Mouse (Mus musculus): ENCODE measurements at regions not wholly inside any gene's neighbourhood (a gene's known extent, or its start where the extent isn't known, plus 50 kb on each side); places are given as distances from the start of the nearest gene placed in this dataset.

GRCm38 (mm10) chr1:146185444-146185843 is 309.1 kb upstream of the Brinp3 start:
- no peaks in the 10 kb centered on the region for H3K36me3 ChIP-seq (ENCODE audit: control insufficient read depth, insufficient read depth, low read length)
- TF ChIP-seq CTCF (IDR thresholded peaks at IDR 0.05; ENCODE audit: extremely low read depth, insufficient read length, insufficient replicate concordance, low read depth, low read length): no peak
- WGBS: 87% methylated on average over 2 of the region's 2 CpGs
- H3K27me3 ChIP-seq (ENCODE audit: control insufficient read depth, insufficient read depth, low read length): no peaks in the 10 kb centered on the region
- no peak overlapping the region for H3K4me3 ChIP-seq (ENCODE audit: low read depth, low read length)
- no peaks in the 10 kb centered on the region for H3K4me1 ChIP-seq (ENCODE audit: control insufficient read depth, insufficient read depth, insufficient read length, low read length)
- H3K27ac ChIP-seq (ENCODE audit: insufficient read depth, low read depth, low read length): no peak overlapping the region

GRCm38 (mm10) chr1:146211646-146212045 is 282.9 kb upstream of the Brinp3 start:
- WGBS: 85% methylated on average over 1 of the region's 1 CpGs
- TF ChIP-seq POLR2A (IDR thresholded peaks at IDR 0.05; ENCODE audit: low read depth, low read length) (no peak), CTCF (IDR thresholded peaks at IDR 0.05; ENCODE audit: extremely low read depth, insufficient read length, insufficient replicate concordance, low read depth, low read length) (no peak)

GRCm38 (mm10) chr1:146231487-146232466 is 262.8 kb upstream of the Brinp3 start:
- TF ChIP-seq CTCF (IDR thresholded peaks at IDR 0.05; ENCODE audit: extremely low read depth, insufficient read length, insufficient replicate concordance, low read depth, low read length) (no peak), POLR2A (IDR thresholded peaks at IDR 0.05; ENCODE audit: low read depth, low read length) (no peak)
- Histone ChIP-seq H3K4me3 (ENCODE audit: low read depth, low read length) (no peak overlapping the region), H3K27ac (ENCODE audit: insufficient read depth, low read depth, low read length) (no peak overlapping the region), H3K4me1 (ENCODE audit: control insufficient read depth, insufficient read depth, insufficient read length, low read length) (no peaks in the 10 kb centered on the region), H3K36me3 (ENCODE audit: control insufficient read depth, insufficient read depth, low read length) (no peaks in the 10 kb centered on the region), H3K27me3 (ENCODE audit: control insufficient read depth, insufficient read depth, low read length) (no peaks in the 10 kb centered on the region)
- WGBS: 77% methylated on average over 7 of the region's 7 CpGs

More at GRCm38 (mm10) chr1:146211646-146212045, 282.9 kb upstream of the Brinp3 start:
- no peaks in the 10 kb centered on the region for H3K36me3 ChIP-seq (ENCODE audit: control insufficient read depth, insufficient read depth, low read length)
- H3K4me3 ChIP-seq (ENCODE audit: low read depth, low read length): no peak overlapping the region
- H3K27ac ChIP-seq (ENCODE audit: insufficient read depth, low read depth, low read length): no peak overlapping the region
- H3K4me1 ChIP-seq (ENCODE audit: control insufficient read depth, insufficient read depth, insufficient read length, low read length): no peaks in the 10 kb centered on the region
- no peaks in the 10 kb centered on the region for H3K27me3 ChIP-seq (ENCODE audit: control insufficient read depth, insufficient read depth, low read length)

- no peaks in the 10 kb centered on the region for H3K4me1 ChIP-seq (ENCODE audit: control insufficient read depth, insufficient read depth, insufficient read length, low read length)
- no peaks in the 10 kb centered on the region for H3K36me3 ChIP-seq (ENCODE audit: control insufficient read depth, insufficient read depth, low read length)
- no peak overlapping the region for H3K4me3 ChIP-seq (ENCODE audit: low read depth, low read length)
- no peaks in the 10 kb centered on the region for H3K27me3 ChIP-seq (ENCODE audit: control insufficient read depth, insufficient read depth, low read length)
- no peak overlapping the region for H3K27ac ChIP-seq (ENCODE audit: insufficient read depth, low read depth, low read length)
- TF ChIP-seq POLR2A (IDR thresholded peaks at IDR 0.05; ENCODE audit: low read depth, low read length) (no peak), CTCF (IDR thresholded peaks at IDR 0.05; ENCODE audit: extremely low read depth, insufficient read length, insufficient replicate concordance, low read depth, low read length) (no peak)
Observed at GRCm38 (mm10) chr1:146260400-146260799, 234.2 kb upstream of the Brinp3 start.

GRCm38 (mm10) chr1:146299031-146299430 is 195.5 kb upstream of the Brinp3 start:
- 86% methylated on average over 4 of the region's 4 CpGs for WGBS
- Histone ChIP-seq H3K4me1 (ENCODE audit: control insufficient read depth, insufficient read depth, insufficient read length, low read length) (no peaks in the 10 kb centered on the region), H3K4me3 (ENCODE audit: low read depth, low read length) (no peak overlapping the region), H3K27me3 (ENCODE audit: control insufficient read depth, insufficient read depth, low read length) (no peaks in the 10 kb centered on the region), H3K36me3 (ENCODE audit: control insufficient read depth, insufficient read depth, low read length) (no peaks in the 10 kb centered on the region), H3K27ac (ENCODE audit: insufficient read depth, low read depth, low read length) (no peak overlapping the region)
- TF ChIP-seq CTCF (IDR thresholded peaks at IDR 0.05; ENCODE audit: extremely low read depth, insufficient read length, insufficient replicate concordance, low read depth, low read length) (no peak), POLR2A (IDR thresholded peaks at IDR 0.05; ENCODE audit: low read depth, low read length) (no peak)

GRCm38 (mm10) chr1:146312547-146312946 is 182.0 kb upstream of the Brinp3 start:
- Histone ChIP-seq H3K27ac (ENCODE audit: insufficient read depth, low read depth, low read length) (no peak overlapping the region), H3K27me3 (ENCODE audit: control insufficient read depth, insufficient read depth, low read length) (no peaks in the 10 kb centered on the region), H3K36me3 (ENCODE audit: control insufficient read depth, insufficient read depth, low read length) (no peaks in the 10 kb centered on the region), H3K4me1 (ENCODE audit: control insufficient read depth, insufficient read depth, insufficient read length, low read length) (no peaks in the 10 kb centered on the region), H3K4me3 (ENCODE audit: low read depth, low read length) (no peak overlapping the region)
- WGBS: 82% methylated on average over 4 of the region's 4 CpGs
- no peak for TF ChIP-seq POLR2A (IDR thresholded peaks at IDR 0.05; ENCODE audit: low read depth, low read length)
- TF ChIP-seq CTCF (IDR thresholded peaks at IDR 0.05; ENCODE audit: extremely low read depth, insufficient read length, insufficient replicate concordance, low read depth, low read length): no peak

Data from small intestine, adult 2 months (tissue).